Mouse (Mus musculus) heart, adult 9 months (tissue): ENCODE results near the gene Gm11214.
A peak's percentile ranks its signal among the peaks of the same experiment; 100 is the strongest.

Experiments used
- DNase-seq, 2 experiments: peaks; one replicate each; pipeline ENCODE4 v3.0.0; 2022; ENCODE audit warnings: low spot score in 2 of 2

Gene Gm11214

GRCm38 (mm10) chr4:63663279-63663678, at the start of gene Gm11214:
TSS of gene Gm11214 (minus strand) at chr4:63663379.
- DNase-seq = no peak

- DNase-seq = no peak
Measured at GRCm38 (mm10) chr4:63711886-63712285, 48.7 kb upstream of the Gm11214 start.

GRCm38 (mm10) chr4:63710431-63711220, 47.4 kb upstream of the Gm11214 start:
- peak in 1 of 2 experiments; percentile 5 for DNase-seq

- DNase-seq = no peak
Measured at GRCm38 (mm10) chr4:63706279-63706971, 43.2 kb upstream of the Gm11214 start.

GRCm38 (mm10) chr4:63704232-63704631, 41.1 kb upstream of the Gm11214 start:
- no peak for DNase-seq

- no peak for DNase-seq
Measured at GRCm38 (mm10) chr4:63703686-63704085, 40.5 kb upstream of the Gm11214 start.

- DNase-seq = no peak
Measured at GRCm38 (mm10) chr4:63702006-63702704, 39.0 kb upstream of the Gm11214 start.

GRCm38 (mm10) chr4:63699749-63700148, 36.6 kb upstream of the Gm11214 start:
- DNase-seq = no peak

- DNase-seq = no peak
Measured at GRCm38 (mm10) chr4:63696921-63697320, 33.7 kb upstream of the Gm11214 start.

- no peak for DNase-seq
Measured at GRCm38 (mm10) chr4:63692351-63692750, 29.2 kb upstream of the Gm11214 start.

- no peak for DNase-seq
Measured at GRCm38 (mm10) chr4:63687429-63687828, 24.2 kb upstream of the Gm11214 start.

GRCm38 (mm10) chr4:63686157-63686556, 23.0 kb upstream of the Gm11214 start:
- DNase-seq = peak in 1 of 2 experiments; percentile 41

- DNase-seq = no peak
Measured at GRCm38 (mm10) chr4:63685253-63685525, 22.0 kb upstream of the Gm11214 start.

GRCm38 (mm10) chr4:63684412-63685252, 21.5 kb upstream of the Gm11214 start:
- no peak for DNase-seq

GRCm38 (mm10) chr4:63683716-63684115, 20.5 kb upstream of the Gm11214 start:
- no peak for DNase-seq

- no peak for DNase-seq
Measured at GRCm38 (mm10) chr4:63683056-63683455, 19.9 kb upstream of the Gm11214 start.

GRCm38 (mm10) chr4:63682441-63682840, 19.3 kb upstream of the Gm11214 start:
- DNase-seq = no peak

GRCm38 (mm10) chr4:63681557-63681956, 18.4 kb upstream of the Gm11214 start:
- DNase-seq = no peak

GRCm38 (mm10) chr4:63675128-63675527, 11.9 kb upstream of the Gm11214 start:
- DNase-seq = no peak

GRCm38 (mm10) chr4:63668255-63668654, 5.1 kb upstream of the Gm11214 start:
- DNase-seq = peak; percentile 28 to 37

- no peak for DNase-seq
Measured at GRCm38 (mm10) chr4:63665738-63666137, 2.6 kb upstream of the Gm11214 start.

GRCm38 (mm10) chr4:63661857-63662256, 1.3 kb downstream of the Gm11214 start:
- DNase-seq = no peak
